Mouse (Mus musculus): Measurements from ENCODE around the gene Cby3.
A peak's percentile ranks its signal among the peaks of the same experiment; 100 is the strongest.
"Not testable (repeated sequence)": the region's sequence is repeated elsewhere in the genome, so short reads cannot be mapped to it uniquely, and the experiment has no call there.

Gene Cby3

GRCm38 (mm10) chr11:50354162-50354561 is at the start of gene Cby3:
Gene Cby3, plus strand, starts transcription at chr11:50354462.
- DNase-seq: no peak

- no peak for DNase-seq
Observed at GRCm38 (mm10) chr11:50312803-50313202, 41.5 kb upstream of the Cby3 start.

DNA sequence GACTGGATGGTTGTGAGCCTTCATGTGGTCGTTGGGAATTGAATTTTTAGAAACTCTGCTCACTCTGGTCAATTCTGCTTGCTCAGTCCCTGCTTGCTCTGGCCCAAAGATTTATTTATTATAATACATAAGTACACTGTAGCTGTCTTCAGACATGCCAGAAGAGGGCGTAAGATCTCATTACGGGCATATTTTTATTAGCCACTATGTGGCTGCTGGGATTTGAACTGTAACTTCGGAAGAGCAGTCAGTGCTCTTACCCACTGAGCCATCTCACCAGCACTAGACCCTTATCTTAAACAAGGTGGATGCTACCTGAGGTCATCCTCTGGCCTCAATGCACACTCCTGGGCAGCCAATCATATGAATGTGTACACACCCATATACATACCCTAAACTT is 34.9 kb upstream of the Cby3 start:
- DNase-seq: not testable (repeated sequence)

DNA sequence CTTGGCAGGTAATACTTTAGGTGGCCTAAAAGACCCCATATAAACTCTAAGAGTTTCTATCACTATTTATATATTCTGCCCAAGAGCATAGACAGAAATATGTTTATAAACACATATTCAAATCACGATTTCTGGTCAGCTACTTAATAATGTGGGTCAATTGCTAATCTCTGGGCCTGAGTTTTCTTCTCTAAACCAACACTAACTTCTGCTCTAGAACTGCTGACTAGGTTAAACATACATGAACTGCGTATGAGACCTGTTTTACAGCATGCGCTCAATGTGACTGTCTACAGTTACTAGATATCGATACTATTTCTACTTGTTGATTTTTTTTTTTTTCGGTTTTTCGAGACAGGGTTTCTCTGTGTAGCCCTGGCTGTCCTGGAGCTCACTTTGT is 33.0 kb upstream of the Cby3 start:
- DNase-seq: no peak

GRCm38 (mm10) chr11:50322345-50322744 is 31.9 kb upstream of the Cby3 start:
- DNase-seq: no peak

- DNase-seq: no peak
Observed at GRCm38 (mm10) chr11:50323843-50324242, 30.4 kb upstream of the Cby3 start.

DNA sequence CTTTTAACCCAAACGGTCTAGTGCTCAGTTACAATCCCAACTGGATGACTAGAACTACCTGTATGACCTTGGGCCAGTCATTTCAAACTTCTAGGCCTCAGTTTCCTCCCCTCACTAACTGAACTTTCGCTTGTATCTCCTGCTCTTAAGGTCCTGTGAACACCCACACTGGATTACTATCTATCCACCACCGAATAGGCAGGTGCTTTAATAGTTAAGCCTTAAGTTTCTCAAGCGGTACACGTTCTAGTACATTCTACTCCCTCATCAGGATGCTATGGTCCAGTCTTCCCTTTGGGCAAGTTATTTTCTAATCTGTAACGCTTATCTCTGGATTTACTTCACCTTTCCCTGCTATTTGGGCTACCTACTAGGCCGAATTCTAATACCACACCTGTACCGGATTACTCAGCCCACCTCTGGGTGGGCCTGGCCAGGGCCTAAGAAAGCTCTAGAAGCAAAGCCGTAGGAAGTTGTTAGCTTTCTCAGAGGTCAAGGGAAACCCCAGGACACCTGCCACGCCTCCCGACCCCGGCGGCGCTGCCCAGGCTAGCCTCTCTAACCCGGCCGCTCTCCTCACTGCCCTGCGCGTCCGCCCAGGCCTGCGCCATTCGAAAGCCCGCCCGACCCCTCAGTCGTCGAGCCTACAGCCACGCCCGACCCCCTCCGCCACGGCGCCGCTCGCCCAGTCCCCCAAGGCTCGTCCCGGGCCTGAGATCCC is 29.4 kb upstream of the Cby3 start:
- peak in 1 of 2 experiments; percentile 5 for DNase-seq

DNA sequence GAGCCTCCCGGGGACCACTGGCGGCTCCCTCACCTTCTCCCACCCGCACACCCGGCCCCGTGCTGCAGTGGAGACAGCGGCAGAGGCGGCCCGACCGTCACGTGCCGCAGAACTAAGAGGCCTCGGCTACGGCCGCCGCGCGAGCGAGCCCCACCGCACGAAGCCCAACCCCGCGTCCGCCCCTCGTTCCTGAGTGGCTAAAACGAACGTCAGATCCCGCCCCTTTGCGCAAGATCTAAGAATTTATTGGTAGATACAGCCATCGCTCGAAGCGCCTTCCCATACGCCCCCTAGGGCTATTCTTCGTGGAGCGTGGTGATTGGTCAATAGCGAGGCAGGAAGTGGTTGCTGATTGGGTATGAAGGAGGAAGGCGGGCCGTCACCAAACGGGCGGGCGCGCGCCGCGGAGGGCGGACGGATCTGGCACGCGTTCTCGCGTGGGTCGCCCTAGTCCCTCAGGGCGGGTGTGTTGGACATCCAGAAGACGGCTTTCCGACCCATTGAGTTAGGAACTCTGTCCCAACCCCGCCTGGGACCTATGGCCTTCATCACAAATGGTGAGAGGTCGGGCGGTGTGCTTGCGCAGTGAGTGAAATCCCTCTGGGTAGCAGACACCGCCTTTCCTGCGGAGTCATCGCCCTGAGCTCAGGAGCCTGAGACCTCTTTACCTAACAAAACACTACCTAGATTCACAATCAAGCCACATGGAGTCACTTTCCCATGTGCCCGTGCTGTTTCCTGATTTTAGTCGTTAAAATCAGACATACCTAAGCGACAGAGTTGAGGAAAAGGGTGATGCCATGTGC is 28.6 kb upstream of the Cby3 start, which contains the start of gene Canx:
TSS of gene Canx (minus strand) at position 178 of the 806 bp plus-strand sequence.
- peak; percentile 96 to 98 for DNase-seq

GRCm38 (mm10) chr11:50326302-50326966 is 27.8 kb upstream of the Cby3 start:
- no peak for DNase-seq

DNA sequence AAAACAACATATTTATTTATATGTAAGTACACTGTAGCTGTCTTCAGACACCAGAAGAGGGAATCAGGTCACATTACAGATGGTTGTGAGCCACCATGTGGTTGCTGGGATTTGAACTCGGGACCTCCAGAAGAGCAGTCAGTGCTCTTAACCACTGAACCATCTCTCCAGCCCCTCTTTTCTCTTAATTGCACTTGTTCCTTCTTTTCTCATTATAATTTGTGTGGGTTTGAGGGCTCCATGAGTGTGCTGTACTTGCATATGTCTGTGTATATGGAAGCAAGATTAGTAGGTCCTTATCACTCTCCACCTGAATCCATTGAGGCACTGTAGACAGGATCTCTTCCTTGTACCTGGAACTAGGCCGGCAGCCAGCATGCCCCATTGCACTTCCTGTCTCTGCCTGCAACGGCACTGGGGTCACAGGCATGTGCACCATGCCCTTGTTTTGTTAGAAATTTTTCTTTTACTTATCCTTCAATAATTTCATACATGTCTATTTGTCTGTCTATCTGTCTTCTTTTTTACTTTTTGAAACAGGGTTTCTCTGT is 26.1 kb upstream of the Cby3 start:
- DNase-seq: no peak

DNA sequence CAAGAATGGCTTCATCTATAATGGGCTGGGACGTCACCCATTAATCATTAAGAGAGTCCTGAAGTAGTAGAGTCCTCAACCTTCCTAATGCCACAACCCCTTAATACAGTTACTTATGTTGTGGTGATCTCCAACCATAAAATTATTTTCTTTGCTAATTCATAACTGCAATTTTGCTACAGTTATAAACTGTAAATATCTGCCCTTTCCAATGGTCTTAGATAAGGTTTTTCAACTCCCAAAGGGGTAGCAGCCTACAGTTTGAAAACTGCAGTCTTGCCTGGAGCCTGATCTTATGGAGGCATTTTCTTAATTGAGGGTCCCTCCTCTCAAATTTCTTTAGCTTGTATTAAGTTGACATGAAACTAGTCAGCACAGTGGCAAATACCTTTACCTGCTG is 24.9 kb upstream of the Cby3 start:
- no peak for DNase-seq

GRCm38 (mm10) chr11:50333181-50333580 is 21.1 kb upstream of the Cby3 start:
- no peak for DNase-seq

GRCm38 (mm10) chr11:50336126-50336525 is 18.1 kb upstream of the Cby3 start:
- no peak for DNase-seq

- no peak for DNase-seq
Observed at GRCm38 (mm10) chr11:50336891-50337290, 17.4 kb upstream of the Cby3 start.

- DNase-seq: no peak
Observed at GRCm38 (mm10) chr11:50345486-50345885, 8.8 kb upstream of the Cby3 start.

DNA sequence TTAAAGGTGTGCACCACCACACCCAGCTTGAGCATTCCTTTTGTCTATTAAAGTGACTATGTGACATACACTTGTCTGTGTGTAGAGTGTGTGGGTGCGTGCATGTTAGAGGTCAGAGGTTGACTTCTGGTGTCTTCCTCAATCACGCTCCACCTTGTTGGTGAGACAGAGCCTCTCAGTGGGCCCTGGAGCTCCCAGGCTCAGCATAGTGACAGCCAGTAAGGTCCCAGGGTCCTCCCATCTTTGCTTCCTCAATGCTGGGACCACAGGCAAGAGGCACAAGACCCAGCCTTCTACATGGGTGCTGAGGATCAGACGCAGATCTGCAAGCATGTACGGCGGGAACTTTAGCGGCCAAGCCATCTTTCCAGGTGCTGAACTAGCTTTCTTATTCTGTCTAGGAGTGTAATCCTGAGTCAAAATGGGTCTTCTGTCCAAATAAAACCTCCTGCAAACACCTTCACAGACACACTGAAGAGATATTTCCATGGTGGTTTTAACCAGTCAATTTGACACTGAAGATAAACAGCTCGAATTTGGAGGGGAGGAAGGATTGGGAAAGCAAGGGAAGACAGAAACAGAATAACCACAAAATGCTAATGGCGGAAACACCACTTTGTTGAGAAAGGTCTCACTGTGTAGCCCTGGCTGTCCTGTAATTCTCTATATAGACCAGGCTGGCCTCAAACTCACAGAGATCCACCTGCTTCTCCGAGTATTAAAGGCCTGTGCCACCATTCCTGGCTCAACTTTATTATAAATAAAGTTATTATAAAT is 7.8 kb upstream of the Cby3 start:
- no peak for DNase-seq

GRCm38 (mm10) chr11:50352177-50352576 is 2.1 kb upstream of the Cby3 start:
- no peak for DNase-seq

- no peak for DNase-seq
Observed at GRCm38 (mm10) chr11:50354851-50355250, 589 bp downstream of the Cby3 start.

- DNase-seq: no peak
Observed at GRCm38 (mm10) chr11:50355395-50355794, 1.1 kb downstream of the Cby3 start.

GRCm38 (mm10) chr11:50358950-50359861 is 4.9 kb downstream of the Cby3 start:
- peak; percentile 56 to 60 for DNase-seq

- DNase-seq: not testable (repeated sequence)
Observed at GRCm38 (mm10) chr11:50361282-50361681, 7.0 kb downstream of the Cby3 start.

Data from cerebellum, postnatal 36 days (tissue).